Mouse (Mus musculus) effector memory CD4-positive, alpha-beta T cell, adult 7 months (primary cell): ENCODE measurements around the gene Ddn. TPM values are rescaled to one million over a fixed set of nuclear protein-coding genes. Genes with fewer than 3 reads are reported as not detected.

Experiments used
- polyA plus RNA-seq: library from polyadenylated mRNA; unstranded; fragments of 100-300 nt; shearing (Covaris generic); gene quantifications from one replicate; pipeline ENCODE4 v1.2.1, GENCODE M21; 2017

Gene Ddn
- polyA plus RNA-seq: 0.20 TPM

GRCm38 (mm10) chr15:98809390-98809789 lies at the start of gene Ddn:
Gene Ddn (minus strand): TSS chr15:98809490.

GRCm38 (mm10) chr15:98830736-98831683 lies 21.7 kb upstream of the Ddn start, which contains the start of gene Prkag1:
Gene Prkag1 (minus strand): TSS chr15:98831521.

GRCm38 (mm10) chr15:98789661-98790535 lies 19.4 kb downstream of the Ddn start, which contains the start of gene Wnt1:
Gene Wnt1 (plus strand): TSS chr15:98789857.

GRCm38 (mm10) chr15:98777762-98778161 lies 31.5 kb downstream of the Ddn start, which contains the start of gene Wnt10b:
Gene Wnt10b (minus strand): TSS chr15:98778150.

GRCm38 (mm10) chr15:98762670-98763529 lies 46.4 kb downstream of the Ddn start, which contains the start of gene Arf3:
Gene Arf3 (minus strand): TSS chr15:98763214.

Other genes starting within 250 kb of the Ddn start
- gene Ccnt1, start 238.6 kb downstream of the Ddn start, polyA plus RNA-seq: 124 TPM
- gene 4930415O20Rik, start 238.5 kb downstream of the Ddn start, polyA plus RNA-seq: not detected
- gene Adcy6, start 199.4 kb downstream of the Ddn start, polyA plus RNA-seq: 0.56 TPM
- 0.99 TPM for gene Cacnb3, start 178.7 kb downstream of the Ddn start, polyA plus RNA-seq
- 26.5 TPM for gene Ddx23, start 146.6 kb downstream of the Ddn start, polyA plus RNA-seq
- 3.1 TPM for gene Rnd1, start 132.0 kb downstream of the Ddn start, polyA plus RNA-seq
- 0.48 TPM for gene Ccdc65, start 101.3 kb downstream of the Ddn start, polyA plus RNA-seq
- gene Fkbp11, start 81.3 kb downstream of the Ddn start, polyA plus RNA-seq: not detected
- gene Arf3, start 46.3 kb downstream of the Ddn start, polyA plus RNA-seq: 84.9 TPM
- gene Wnt10b, start 31.3 kb downstream of the Ddn start, polyA plus RNA-seq: not detected
- not detected for gene Wnt1, start 19.6 kb downstream of the Ddn start, polyA plus RNA-seq
- 111 TPM for gene Prkag1, start 22.0 kb upstream of the Ddn start, polyA plus RNA-seq
- 21.8 TPM for gene Kmt2d, start 61.7 kb upstream of the Ddn start, polyA plus RNA-seq
- 29.6 TPM for gene Rhebl1, start 85.0 kb upstream of the Ddn start, polyA plus RNA-seq
- 0.09 TPM for gene Dhh, start 89.0 kb upstream of the Ddn start, polyA plus RNA-seq
- 95.0 TPM for gene Lmbr1l, start 108.7 kb upstream of the Ddn start, polyA plus RNA-seq
- 267 TPM for gene Tuba1b, start 125.1 kb upstream of the Ddn start, polyA plus RNA-seq
- not detected for gene Gm49450, start 144.1 kb upstream of the Ddn start, polyA plus RNA-seq
- gene Tuba1a, start 144.2 kb upstream of the Ddn start, polyA plus RNA-seq: 205 TPM
- 35.8 TPM for gene Tuba1c, start 220.4 kb upstream of the Ddn start, polyA plus RNA-seq
- not detected for gene Prph, start 245.7 kb upstream of the Ddn start, polyA plus RNA-seq